Mouse (Mus musculus): ENCODE results near the gene Itgb6.

The Itgb6 gene

DNA sequence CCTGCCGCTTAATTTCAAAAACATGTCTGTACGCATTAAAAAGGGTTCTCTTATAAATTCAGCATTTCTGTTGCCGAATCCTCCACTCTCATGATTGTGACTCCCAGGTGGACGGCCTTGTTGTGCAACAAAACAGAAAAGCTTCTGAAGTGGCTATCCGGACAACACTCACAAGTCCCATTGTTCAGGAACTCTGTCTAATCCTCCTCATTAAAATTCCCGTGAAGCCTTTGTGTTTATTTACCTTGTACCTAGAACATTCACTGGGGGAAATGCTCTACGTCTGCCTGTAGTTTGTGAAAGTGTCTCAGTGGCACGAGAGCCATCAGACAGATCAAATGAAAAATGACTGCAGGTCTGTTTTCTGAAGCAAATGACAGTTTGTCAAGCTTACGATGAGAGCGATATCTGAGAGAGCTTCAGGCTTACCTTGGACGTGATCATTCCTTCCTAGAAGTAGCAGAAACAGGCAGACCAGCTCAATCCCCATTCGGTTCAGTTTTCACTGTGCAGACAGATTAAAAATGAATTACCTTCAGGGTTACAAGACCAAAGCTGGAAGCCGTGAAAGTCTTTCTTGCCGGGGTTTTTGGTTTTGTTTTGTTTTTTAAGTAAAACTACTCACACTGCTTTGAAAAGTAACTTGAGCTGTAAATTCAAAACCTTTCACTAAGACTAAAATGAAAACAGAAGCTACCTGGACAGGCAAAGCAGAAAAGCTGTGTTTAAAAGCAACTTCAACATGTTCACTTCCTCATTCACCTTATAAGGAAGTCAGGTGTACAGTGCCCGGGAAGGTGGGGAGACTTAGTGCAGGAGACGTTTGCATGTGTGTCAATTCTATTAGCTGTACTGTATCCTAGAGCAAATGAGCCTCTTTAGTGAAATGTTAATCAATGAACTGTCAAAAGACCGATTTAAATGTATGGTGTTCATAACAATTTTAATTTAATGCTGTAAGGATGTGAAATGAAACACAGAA is 49.2 kb downstream of the Itgb6 start:
- WGBS: 64% methylated on average over 17 of the region's 17 CpGs

DNA sequence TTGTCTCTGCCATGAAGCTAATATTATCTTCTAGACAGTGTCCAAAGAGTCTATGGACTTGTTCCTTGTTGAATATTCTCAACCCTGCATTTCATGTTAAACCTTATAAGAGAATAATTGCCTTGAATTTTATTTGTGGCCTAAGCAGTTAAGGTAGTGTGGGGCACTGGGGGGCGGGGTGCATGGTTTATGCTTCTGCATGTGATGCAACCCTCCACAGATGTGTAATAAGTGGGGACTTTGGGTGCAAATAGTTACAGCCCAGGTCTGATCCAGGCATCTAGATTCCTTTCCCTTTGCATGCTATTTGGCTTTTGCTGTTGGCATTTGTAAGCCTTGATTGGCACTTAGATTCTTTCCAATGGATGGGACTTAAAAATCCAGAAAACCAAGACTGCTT is 51.2 kb downstream of the Itgb6 start:
- WGBS: 100% methylated on average over 1 of the region's 1 CpGs

DNA sequence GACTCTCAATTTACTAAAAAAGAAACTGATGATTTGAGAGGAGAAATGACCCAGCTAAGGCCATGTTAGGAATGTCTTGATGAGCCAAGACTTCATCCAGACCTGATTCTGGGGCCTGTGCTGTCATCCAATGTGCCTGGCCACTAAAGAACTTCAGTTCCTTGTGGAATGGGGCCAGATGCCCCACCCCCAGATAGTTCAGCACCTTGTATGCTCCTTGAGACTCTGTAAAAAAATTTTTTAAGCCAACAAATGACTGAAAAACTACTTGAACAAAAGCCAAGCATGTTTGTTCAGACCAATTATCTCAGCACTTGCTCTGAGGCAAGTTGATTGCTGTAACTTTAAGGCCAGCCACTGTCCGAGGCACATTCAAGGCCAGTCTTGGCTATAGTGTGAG is 59.4 kb downstream of the Itgb6 start:
- WGBS: 61% methylated on average over 1 of the region's 1 CpGs

DNA sequence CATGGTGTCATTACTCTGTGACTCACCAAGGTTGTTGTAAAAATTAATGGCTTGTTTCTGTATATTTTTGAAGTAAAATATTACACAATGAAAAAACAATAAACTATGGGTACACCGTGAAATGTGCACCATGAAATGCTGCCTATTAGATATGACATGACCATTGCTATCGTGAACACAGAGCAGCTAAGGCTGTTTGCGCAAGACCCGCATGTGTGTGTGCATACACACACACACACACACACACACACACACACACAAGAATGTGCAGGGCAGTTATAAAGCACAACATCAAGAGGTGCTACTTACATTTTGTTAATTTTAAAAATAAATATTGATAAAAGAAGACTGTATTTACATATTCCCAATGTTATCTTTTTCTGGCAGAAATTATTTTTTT is 62.5 kb downstream of the Itgb6 start:
- 96% methylated on average over 4 of the region's 4 CpGs for WGBS

DNA sequence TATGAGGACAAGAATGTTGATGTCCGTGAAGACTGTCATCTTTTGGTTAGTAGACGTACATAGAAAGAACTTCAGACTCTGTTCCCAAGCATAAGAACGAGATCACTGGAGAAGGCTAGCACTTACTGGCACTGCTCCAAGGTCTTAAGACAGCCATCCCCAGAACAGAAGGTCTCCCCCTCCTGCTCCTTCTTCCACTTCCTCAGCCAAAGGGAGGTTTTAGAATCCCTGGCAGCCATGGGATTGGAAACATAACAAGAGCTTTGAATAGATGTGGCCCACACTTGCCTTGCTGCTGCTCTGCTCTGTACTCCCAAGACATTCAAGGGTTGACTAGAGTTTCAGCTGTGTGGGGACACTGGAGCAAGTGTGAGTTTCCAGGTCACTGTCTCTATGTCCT is 63.5 kb downstream of the Itgb6 start:
- WGBS: 65% methylated on average over 3 of the region's 3 CpGs

DNA sequence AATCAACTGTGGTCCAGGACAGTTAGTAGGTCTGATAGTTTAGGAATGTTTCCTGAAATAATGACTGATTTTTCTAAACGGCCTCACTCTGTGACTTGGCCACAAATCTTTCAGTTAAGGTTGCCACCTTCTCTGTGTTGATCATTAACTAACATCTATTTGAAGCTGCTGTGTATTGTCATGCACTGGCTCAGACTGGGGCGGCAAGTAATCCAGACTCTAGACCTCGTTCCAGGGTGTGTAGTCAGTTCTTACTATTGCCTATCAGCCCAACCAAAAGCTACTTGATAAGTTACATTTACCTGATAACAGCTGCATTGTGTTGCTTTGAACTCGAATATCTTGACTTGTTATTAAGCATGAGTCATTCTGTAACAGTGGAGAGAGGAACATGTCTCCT is 67.6 kb downstream of the Itgb6 start:
- WGBS: 84% methylated on average over 4 of the region's 4 CpGs

DNA sequence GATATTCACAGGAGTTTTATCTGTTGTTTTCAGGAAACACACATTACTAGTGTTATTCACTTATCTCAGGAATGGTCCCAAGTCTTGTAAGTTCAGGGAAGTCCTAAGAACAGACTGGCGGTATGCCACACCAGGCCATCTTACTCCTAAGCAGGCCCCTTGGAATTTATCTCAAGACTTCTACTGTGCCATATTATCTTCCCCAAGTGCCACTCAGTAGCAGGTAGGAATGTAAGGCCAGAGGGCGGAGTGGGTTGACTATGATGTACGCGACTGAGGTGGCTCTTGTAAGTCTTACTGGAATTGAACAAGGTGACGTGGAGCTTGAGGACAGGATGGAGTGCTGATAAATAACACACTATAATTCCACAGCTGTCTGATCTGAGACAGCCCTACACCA is 72.3 kb downstream of the Itgb6 start:
- 97% methylated on average over 5 of the region's 5 CpGs for WGBS

DNA sequence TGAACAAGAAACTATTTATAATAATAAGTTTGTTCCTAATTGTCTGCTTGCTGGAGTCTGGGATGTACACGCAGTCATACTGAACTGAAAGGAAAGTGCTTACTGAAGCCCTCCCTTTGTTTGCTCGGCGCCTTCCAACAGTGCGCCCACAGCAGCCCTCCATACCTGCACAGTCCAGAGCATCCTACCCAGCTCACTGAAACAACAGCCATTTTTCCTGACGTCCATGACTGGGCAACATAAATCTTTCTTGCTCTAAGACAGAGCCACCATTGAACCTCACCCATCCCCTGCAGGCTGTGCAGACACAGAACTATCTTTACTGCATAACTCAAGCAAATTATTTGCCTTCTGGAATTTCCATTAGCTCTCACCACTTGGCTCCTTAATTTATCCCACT is 74.8 kb downstream of the Itgb6 start:
- WGBS: 80% methylated on average over 5 of the region's 5 CpGs

DNA sequence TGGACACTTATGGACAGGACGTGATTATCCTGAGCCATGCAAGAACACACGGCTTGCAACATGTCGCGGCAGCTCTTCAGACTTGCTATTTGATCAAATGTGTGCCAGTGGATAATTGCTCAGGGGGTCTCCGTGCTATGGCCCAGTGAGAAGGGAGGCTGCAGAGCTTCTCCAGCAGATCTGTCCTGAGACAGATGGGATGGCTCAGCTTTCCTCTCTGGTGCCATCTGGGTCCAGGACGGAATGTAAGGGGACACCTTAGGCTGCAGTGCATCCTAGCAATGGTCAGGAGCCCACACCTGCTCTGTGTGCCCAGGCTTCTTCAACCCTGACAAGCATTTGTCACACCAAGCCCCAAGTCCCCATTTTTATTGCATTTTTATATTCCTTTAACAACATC is 75.9 kb downstream of the Itgb6 start:
- WGBS: 94% methylated on average over 6 of the region's 6 CpGs

DNA sequence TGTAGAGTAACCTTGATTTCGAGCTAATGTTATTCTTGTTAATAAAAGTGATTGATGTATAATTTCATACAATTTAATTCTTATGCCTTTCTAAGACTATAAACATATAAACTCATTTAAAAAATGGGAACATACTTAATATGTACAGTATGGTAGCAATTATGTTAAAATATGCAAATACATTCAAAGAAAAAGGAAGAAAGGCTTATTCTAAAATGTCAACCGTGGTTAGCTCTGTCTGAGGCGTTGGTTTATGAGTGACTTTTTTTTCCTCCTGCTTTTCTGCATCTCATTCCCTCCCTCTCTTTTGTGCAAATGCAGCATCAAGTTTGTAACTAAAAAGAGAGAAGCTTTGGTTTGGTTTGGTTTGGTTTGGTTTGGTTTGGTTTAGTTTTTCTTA is 79.0 kb downstream of the Itgb6 start:
- WGBS: 68% methylated on average over 3 of the region's 3 CpGs

DNA sequence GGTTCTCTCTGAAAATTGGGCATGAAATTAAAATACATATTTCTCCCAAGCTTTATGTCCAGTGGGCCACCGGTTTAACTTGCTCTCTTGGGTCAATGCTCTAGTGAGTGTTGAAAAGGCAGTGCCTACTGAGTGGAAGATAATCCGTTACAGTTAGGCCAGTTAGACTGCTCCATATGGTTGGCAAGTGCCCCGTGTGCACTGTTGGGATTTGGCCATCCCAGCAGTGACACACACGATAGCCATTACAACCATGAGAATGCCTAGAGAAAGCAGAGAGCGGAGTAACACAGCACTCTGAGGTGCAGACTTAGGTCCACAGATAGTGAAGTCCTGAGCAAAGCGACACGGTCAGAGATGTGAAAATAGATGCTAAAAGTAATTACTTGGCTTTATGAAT is 79.8 kb downstream of the Itgb6 start:
- WGBS: 90% methylated on average over 7 of the region's 7 CpGs

DNA sequence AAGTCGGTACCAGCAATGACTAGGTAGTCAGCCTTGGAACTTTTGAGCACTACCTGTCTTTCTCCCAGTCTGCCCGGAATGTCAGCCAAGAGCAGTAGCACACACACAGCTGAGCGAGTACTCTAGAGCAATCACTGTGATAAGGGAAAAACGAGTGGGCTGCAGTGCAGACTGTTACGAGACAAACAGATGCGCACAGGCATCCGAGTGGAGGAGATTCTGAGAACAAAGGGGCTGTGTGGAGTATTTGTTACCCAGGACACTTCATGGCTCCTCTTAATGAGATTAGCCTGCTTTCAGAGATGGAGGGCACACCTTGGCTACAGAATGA is 82.1 kb downstream of the Itgb6 start:
- WGBS: 58% methylated on average over 7 of the region's 7 CpGs

DNA sequence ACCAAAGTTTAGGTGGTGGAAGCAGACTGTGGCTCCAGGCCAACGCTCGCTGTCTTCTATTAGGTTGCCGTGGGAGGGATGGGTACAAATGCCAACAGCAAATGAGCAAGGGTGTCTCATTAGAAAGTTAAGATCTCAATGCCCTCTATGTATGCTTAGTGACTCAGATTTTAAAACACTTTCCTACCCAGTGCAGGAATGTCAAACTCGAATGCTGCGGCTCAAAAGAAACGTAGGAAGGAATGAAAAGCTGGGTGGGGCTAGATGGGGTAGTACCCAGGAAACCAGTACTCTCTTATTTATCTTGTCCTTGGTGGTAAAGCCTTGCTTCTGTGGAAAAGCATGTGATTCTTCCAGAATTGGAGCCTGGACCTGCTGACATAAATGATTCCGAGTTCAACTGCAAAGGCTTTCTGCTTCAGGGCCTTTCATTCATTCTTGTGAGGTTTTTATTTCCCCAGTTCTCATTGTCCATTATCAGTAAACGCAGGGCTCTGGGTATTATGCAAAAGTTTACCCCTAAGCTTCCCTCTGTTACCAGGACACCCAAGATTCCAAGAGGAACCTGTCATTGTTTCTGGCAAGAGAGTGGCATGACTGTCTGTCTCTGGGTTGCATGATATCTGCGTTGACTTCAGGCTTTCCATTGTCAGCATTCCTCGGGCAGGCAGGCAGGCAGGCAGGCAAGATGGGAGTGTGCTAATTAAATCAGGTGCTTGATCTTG is 82.7 kb downstream of the Itgb6 start:
- WGBS: 66% methylated on average over 10 of the region's 10 CpGs

DNA sequence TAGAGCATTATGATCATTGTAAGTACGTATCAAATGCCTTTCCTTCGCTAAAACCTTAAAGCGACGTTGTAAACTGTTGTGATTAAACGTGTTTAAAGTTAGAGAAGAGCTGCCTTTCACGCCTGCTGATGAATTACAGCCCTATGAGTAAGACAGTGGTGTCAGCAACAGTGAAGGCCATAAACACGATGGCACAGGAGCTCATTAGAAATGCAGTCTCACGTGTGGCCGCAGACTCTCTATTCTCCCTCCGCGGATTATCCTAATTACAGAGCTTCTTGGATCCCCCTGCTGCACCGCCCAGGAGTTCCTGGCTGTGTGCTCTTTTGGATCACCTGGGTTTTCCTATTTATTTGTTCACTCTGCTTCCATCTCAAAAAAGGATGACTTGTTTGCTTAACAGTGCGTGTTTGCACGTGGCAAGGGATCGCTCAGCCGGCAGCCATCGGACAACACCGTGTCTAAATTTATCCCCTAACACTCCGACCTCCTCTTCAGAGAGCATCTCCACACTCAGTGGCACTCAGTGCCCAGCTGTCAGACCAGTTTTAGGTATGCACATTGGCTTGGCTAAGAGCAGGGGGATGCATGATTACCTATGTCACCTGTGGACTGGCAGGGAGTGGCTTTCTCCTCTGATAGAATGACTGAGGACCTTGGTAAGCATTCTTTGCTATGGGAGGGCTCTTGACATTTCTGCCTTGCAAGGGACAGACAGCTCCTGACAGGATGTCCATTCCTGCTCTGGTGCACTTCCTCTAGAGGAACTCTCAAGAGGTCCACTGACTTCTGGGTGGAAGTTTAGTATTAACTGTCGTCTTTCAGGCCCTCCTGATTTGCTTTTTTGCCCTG is 85.3 kb downstream of the Itgb6 start:
- WGBS: 46% methylated on average over 20 of the region's 20 CpGs

DNA sequence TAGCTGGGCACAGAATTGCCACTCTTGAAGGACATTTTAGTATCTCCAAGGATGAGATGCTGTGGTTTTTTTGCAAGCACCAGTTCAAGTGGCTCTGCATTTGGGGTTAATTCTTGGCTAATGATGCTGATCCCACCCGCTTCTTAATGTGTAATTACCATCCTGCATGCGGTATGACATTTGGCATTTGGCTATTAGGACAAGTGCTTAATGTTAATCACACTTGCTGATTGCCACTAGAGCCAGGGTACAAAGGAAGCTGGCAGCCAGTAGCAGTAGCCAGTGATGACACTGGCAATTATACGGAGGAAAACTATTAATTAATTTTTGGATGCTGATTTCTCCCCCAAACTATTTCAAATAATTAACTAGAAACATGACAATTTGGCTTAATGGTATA is 86.0 kb downstream of the Itgb6 start:
- WGBS: 55% methylated on average over 3 of the region's 3 CpGs

DNA sequence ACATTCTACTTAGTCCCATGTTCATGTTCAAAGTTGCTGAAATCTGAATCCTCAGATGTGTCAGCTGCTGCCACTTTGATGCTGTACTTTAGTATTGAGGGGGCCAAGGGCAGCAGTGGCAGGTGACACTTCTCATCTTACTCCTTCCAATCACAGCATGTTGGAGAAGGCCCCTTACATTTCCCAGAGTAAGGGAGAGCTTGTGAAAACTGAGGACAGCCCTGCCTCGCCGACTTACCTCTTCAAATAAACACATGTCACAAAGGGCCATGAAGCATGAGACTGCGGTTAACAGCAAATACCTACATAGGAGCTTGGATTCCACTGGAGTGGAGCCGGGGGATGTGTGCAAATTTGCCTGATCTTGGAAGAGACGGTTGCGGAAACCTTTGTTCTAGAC is 86.4 kb downstream of the Itgb6 start:
- WGBS: 83% methylated on average over 6 of the region's 6 CpGs

DNA sequence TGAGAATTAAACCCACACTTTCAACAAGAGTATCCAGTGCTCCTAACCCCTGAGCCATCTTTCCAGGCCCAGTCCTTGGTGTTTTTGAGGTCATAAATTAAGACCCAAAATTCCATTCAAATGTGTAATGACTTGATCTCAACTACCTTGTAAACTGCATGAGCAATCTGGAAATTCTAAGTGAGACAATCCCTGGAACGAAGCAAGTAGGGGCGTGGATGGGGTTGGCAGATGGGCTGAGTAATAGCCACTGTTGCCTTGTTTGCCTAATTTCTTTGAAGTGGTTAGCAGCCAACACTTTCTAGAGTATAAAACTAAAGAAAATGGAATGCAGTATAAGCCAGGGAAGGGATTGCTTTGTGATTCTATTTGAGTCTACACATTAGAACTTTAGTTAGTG is 89.7 kb downstream of the Itgb6 start:
- WGBS: 69% methylated on average over 2 of the region's 2 CpGs

DNA sequence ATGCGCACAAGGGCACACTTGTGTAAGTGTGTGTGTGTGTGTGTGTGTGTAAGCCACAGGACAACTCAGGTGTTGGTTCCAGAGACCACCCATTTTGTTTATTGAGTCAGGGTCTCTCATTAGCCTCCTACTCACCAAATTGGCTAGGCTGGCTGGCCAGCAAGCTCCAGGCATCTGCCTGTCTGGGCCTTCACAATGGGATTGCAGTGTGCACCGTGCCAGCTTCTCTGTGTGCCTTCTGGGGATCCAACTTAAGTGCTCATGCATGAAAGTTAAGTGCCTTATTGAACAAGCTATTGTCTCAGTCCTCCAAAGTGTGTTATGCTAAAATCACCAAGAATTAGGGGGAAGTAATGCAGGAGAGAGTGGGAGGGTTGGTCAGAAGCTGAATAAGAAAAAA is 92.1 kb downstream of the Itgb6 start:
- 64% methylated on average over 2 of the region's 2 CpGs for WGBS

DNA sequence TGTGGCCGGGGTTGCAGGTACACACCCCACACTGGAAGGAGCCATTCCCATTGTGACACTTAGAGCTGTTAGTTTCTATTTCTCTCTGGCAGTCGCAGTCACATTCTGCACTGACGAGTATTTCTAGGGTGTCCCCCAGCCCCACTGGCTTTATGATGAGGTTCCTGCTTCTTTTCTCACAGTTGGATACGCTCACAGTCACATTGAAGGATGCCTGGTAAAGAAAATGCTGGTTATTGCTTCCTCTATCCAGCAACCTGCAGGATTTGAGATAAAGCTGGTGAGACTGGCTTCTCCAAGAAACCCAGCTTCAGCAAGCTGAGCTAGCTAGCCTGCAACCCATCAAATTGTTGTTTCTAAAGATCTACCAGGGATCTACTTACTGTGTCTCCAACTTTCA is 94.5 kb downstream of the Itgb6 start:
- WGBS: 90% methylated on average over 4 of the region's 4 CpGs

DNA sequence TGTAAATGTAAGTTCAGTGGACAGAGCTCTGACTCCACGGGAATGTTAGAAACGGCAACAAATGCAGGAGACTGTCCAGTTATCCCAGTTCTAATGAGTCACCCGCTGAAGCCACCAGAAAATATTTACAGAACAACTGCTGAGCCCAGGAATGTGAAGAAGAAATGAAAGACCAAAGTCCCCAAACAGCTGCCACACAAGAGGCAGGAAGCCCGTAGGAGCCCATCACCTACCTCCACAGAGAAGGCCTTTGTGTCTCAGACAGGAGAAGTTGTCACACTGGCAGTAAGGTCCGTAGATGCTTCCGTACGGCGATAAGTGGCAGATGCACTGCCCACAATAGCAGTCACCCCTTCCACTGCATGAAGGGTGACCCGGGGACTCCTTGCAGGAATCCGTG is 94.9 kb downstream of the Itgb6 start:
- WGBS: 84% methylated on average over 10 of the region's 10 CpGs

DNA sequence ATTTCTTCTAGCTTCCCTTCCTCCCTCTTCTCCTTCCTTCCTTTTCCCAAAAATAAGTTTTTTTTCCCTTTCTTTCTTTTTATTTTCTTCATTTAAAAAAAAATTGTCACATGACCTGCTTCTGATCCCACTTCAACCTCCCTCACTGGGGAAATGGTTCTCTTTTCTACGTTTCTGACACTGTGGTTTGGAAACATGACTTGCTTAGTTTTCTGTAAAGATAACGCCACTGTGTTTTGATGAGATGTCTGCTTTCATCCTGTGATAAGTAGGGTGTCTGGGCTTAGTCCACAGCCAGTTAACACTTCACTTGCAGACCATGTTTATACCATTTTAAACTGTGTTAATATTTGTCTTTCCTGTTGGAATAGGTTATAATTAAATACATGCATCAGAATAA is 96.7 kb downstream of the Itgb6 start:
- WGBS: 78% methylated on average over 2 of the region's 2 CpGs

DNA sequence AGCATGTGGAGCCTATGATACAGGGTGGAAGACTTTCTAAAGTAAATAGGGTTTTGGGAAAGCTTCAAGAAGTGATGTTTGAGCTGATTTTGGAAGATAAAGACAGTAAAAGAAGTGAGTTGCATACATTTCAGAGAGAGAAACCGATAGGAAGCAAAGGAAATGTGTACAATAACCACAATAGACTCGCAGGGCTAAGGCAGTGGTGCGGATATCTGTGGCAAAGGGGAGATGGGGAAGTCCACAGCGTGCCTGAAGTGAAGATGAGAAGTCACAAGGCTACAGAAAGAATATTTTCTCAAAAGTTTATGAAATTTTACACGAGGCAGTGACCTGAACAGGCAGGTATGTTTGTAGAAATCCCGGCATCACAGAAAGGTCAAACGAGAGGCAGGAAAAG is 100.3 kb downstream of the Itgb6 start:
- 88% methylated on average over 7 of the region's 7 CpGs for WGBS
